Mouse (Mus musculus) bone marrow, adult 2 months (tissue): Measurements from ENCODE around the gene Krtap5-4. TPM values are rescaled to one million over a fixed set of nuclear protein-coding genes. Genes with fewer than 3 reads are reported as not detected.
"Not testable (repeated sequence)": the region's sequence is repeated elsewhere in the genome, so short reads cannot be mapped to it uniquely, and the experiment has no call there.

ENCODE experiments used
- H3K27ac ChIP-seq: fragments of 200-500 bp; 2 replicates; pipeline ENCODE4 v1.5.1; 2012; ENCODE audit warnings: low read depth, mild to moderate bottlenecking, control low read depth, inconsistent platforms, low read length; ENCODE audit not compliant: control insufficient read depth, poor library complexity, insufficient read depth
- H3K4me1 ChIP-seq: fragments of 200-500 bp; 2 replicates; pipeline ENCODE4 v1.6.1; 2011; ENCODE audit warnings: low read length; ENCODE audit not compliant: control insufficient read depth, insufficient read depth
- H3K4me3 ChIP-seq: fragments of 200-500 bp; replicated peaks from 2 replicates; pipeline ENCODE3; 2011; ENCODE audit warnings: mild to moderate bottlenecking, low read depth, low read length, control low read depth; ENCODE audit not compliant: control insufficient read depth
- CTCF ChIP-seq: fragments of 200-500 bp; IDR thresholded peaks from 2 replicates; pipeline ENCODE4 v1.5.1; 2011; ENCODE audit warnings: low read length, control low read depth; ENCODE audit not compliant: control insufficient read depth, insufficient read depth
- POLR2A ChIP-seq: fragments of 200-500 bp; IDR thresholded peaks from 2 replicates; pipeline ENCODE4 v1.6.1; 2011; ENCODE audit warnings: low read depth, mild to moderate bottlenecking, control low read depth, low read length, borderline replicate concordance; ENCODE audit not compliant: control insufficient read depth
- WGBS: fragments of 180-500 bp; shearing (Covaris S2); methylation state at CpG from one replicate; pipeline ENCODE4 v1.1.7; 2018; 5-methylcytosine and 5-hydroxymethylcytosine counted together
- polyA plus RNA-seq: library from polyadenylated mRNA; stranded (reverse); fragments of >200 nt; gene quantifications from 2 replicates; pipeline ENCODE4 v1.2.4, GENCODE M21; 2011; ENCODE audit warnings: low replicate concordance; ENCODE audit not compliant: missing spikeins, insufficient read depth, insufficient read length

The Krtap5-4 gene
- polyA plus RNA-seq, 1 experiment, result not detected

DNA sequence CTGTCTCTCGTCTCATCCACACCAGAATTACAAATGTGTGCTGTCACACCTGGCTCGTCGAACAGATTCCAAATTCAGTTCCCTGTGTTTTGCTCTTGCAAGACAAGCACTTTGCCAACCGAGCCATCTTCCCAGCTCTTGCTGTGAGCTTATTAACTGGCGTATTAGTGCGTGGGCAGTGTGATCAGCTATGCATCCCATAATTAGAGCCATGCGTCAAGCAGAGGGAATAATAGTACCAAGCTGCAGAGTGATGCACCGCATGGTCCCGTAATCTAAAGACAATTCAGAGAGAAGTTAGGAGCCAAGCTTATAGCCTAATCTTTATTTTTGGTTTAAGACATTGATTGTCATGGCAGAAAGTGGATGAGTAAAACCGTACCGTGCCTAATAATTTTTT lies 15.8 kb downstream of the Krtap5-4 start:
- H3K27ac ChIP-seq, result no peak overlapping the region
- no peak overlapping the region for H3K4me3 ChIP-seq
- WGBS, result 84% methylated on average over 11 of the region's 11 CpGs
- TF ChIP-seq CTCF (no peak), POLR2A (no peak)
- H3K4me1 ChIP-seq, result no peaks in the 10 kb centered on the region

DNA sequence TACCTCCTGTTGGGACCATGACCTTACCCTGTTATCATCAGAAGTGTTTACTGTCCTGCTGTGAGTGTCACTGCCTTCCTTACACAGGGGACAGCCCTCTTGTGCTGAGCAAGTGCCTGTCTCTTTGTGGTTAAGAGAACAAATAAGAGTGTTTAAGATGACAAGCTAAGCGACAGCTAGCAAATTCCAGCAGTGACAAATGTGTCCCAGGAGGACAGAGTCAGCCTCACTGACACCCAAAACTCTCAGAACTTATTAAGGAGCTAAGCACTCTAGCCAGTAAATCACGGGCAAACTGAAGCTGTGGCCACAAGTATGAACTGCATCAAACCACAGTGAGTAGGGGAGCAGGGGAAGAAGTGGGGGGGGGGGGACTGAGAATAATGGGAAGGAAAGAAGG lies 17.6 kb downstream of the Krtap5-4 start:
- TF ChIP-seq CTCF, result no peak
- WGBS, result 30% methylated on average over 2 of the region's 2 CpGs
- H3K4me3 ChIP-seq, result no peak overlapping the region
- H3K4me1 ChIP-seq, result no peaks in the 10 kb centered on the region
- H3K27ac ChIP-seq, result no peak overlapping the region

DNA sequence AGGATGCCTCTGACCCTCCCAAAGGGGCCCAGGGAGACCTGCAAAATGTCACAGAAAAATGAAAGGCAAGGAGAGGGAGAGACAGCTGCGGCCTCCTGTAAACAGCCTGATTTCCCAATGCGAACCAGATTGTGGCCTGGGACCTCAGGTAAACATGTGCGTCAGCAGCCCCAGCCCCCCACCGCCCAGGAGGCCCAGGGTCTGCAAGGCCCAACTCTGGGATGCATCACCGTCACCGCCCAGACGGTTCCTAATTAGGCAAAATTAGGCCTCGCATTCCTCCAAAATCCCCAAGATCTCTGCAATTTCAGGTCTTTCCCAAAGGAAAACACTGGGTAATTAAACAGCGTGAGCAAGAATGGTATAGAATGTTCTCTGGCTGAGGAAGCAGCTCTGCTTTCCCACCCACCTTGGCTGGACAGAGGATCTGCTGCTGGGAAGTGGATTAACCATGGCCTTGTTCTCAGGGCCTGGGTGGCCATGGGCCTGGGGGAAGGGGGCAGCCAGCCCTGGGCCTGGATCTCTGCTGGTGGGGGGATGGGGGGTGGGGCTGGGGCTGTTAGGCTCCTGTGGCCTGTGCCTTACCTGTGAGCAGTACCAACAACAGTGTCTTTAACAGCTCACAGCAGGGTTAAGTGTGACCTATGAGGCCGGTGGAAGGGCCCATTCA lies 18.4 kb downstream of the Krtap5-4 start:
- WGBS, result 88% methylated on average over 7 of the region's 10 CpGs
- H3K27ac ChIP-seq, H3K4me1 ChIP-seq: not testable (repeated sequence)

DNA sequence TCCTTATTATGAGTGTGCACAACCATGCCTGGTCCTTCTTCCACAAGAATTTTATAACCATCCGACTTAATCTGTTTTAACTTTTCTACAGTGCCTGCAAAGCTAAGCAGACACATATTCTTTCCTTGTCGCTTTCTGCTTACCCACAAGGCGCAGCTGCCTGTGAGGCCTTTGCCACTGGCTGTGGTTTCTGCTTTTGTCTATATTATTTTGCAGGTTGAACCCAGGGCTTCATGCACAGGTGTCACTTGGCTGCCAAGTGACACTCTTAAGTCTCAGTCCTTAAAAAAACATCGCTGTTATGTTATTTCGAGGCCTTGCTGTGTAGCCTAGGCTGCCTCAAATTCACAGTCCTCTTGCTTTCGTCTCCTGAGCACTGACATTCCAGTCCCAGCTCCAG lies 19.3 kb downstream of the Krtap5-4 start:
- H3K27ac ChIP-seq, result no peak overlapping the region
- TF ChIP-seq CTCF (no peak), POLR2A (no peak)
- no peaks in the 10 kb centered on the region for H3K4me1 ChIP-seq
- no peak overlapping the region for H3K4me3 ChIP-seq
- 83% methylated on average over 6 of the region's 6 CpGs for WGBS

More for the DNA sequence above, 18.4 kb downstream of the Krtap5-4 start:
- H3K4me3 ChIP-seq, result not testable (repeated sequence)

DNA sequence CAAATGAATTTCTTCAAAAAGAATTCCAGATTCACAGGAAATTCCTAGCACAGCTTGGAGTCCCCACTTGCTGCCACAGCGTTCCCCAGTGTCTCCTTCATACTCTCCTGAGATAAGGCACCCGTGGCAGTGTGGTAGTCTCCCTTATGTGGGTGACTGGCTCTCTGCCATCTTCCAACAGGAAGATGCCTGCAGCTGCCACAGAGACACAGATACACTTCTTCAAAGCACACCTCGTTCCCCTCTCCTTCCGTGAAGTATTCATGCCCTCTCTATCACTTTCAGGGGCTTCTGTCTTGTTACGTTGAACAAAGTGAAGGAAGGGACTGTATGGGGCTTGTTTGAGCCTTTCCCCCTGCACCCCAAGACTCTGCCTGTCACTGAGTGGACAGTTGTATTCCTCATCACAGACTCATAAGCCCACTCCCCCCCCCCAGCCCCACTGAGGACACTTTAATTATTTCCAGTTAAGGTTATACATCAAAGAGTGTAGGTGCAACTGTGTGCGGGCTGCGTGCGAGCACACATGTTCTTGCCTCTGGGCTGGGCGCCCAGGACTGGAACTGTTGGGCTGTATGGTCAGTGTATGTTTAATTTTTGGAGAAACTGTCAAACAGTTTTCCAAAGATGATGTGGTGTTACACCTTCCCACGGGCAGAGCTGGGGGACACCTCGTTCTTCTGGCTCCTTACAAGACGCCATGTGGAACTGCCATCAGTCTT lies 20.2 kb downstream of the Krtap5-4 start:
- no peak overlapping the region for H3K27ac ChIP-seq
- 70% methylated on average over 12 of the region's 12 CpGs for WGBS
- TF ChIP-seq POLR2A (no peak), CTCF (no peak)
- H3K4me3 ChIP-seq, result no peak overlapping the region
- no peaks in the 10 kb centered on the region for H3K4me1 ChIP-seq

DNA sequence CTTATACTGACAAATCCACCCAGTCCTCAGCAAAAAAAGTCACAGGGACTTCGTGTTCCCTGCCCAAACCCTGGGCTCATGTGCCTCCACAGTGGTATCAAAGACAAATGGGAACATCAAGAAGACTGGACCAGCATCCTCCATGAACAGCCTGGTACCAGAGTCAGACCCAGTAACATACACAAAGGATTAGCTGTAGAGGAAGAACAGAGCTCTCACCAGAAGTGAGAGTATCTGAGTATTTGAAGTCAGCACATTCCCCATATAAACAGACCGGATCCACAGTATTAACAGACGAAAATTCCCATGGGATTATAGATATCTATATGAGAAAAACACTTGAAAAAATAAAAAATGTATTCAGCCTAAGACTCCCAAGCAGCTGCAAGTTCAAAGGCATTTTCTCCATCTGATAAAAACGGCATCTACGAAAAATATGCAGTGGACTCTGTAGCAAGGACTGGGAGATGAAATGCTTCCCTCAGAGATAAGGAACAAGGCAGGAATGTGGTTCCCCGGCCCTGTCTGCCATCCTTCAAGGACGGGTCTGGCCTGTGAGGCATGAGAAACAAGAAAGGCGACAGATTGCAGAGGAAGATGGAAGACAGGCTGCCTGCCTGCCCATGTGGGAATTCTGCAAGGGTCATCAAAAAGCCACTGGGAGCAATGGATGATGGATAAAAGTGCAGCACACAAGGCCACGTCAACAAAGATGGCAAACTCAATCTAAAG lies 23.5 kb downstream of the Krtap5-4 start:
- Histone ChIP-seq H3K4me3 (no peak overlapping the region), H3K27ac (no peak overlapping the region), H3K4me1 (no peaks in the 10 kb centered on the region)
- WGBS, result 68% methylated on average over 9 of the region's 9 CpGs
- no peak for TF ChIP-seq CTCF
- TF ChIP-seq POLR2A, result no peak

DNA sequence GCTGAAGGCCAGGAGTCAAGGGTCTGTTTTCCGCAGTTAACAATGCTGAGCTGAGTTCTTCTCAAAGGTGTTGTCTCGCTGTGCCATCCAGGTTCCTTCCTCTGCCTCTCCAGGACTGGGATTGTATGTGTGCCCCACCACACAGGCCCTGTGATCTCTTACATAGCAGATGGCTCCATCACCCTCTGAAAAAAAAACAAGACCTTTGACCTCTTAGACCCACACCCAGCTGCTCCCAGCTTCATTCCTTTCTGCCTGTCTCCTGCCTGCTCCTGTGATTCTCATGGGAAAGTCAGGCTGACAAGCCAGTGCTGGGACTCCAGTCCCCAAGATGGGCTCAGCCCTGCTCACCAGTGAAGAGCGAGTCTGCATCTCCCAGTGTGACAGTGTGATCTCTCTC lies 25.2 kb downstream of the Krtap5-4 start:
- TF ChIP-seq CTCF, result no peak
- no peak for TF ChIP-seq POLR2A
- 81% methylated on average over 3 of the region's 3 CpGs for WGBS
- no peaks in the 10 kb centered on the region for H3K4me1 ChIP-seq
- no peak overlapping the region for H3K4me3 ChIP-seq
- no peak overlapping the region for H3K27ac ChIP-seq

DNA sequence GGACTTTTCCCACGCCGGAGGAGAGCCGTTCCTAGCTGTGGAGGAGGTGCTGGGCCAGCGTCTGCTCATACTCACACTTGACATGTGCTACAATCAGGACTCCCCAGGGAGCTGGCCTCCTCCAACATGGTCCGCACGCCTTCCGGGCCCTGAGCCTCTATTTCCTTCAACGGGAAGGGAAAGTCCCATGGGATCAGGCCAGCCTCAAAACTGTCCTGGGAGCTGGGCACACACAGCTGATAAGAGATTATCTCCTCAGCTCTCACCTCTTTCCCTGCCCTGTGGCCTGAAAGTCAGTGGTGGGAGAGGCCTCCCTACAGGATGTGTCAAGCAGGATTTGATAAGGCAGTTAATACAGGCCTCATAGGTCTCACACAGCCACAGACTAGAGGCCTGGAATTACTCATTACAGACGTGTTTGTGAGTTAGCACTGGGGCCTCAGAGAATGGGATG lies 26.9 kb downstream of the Krtap5-4 start:
- 79% methylated on average over 9 of the region's 9 CpGs for WGBS
- TF ChIP-seq POLR2A (no peak), CTCF (no peak)

More for the DNA sequence above, 26.9 kb downstream of the Krtap5-4 start:
- H3K4me1 ChIP-seq, result no peaks in the 10 kb centered on the region
- H3K4me3 ChIP-seq, result no peak overlapping the region
- H3K27ac ChIP-seq, result no peak overlapping the region
